Mouse (Mus musculus): Measurements from ENCODE around the gene Mt1. TPM values are rescaled to one million over a fixed set of nuclear protein-coding genes. Genes with fewer than 3 reads are reported as not detected.
"Not testable (repeated sequence)": the region's sequence is repeated elsewhere in the genome, so short reads cannot be mapped to it uniquely, and the experiment has no call there.

The Mt1 gene
- 10 to 100 TPM; 63.7 to 91.7 TPM for total RNA-seq (2021)
- long read RNA-seq, experiment 1, transcript Mt1-201 (3 exons, 549 nt): major isoform, 114 of 116 reads
- long read RNA-seq, experiment 1, partial matches to known transcripts: 1 of 116 reads
- long read RNA-seq, experiment 1, other reads (novel, unspliced or antisense): 0 of 116 reads
- long read RNA-seq, experiment 2, transcript Mt1-201 (3 exons, 549 nt): major isoform, 39 of 41 reads
- long read RNA-seq, experiment 2, partial matches to known transcripts: 0 of 41 reads
- long read RNA-seq, experiment 2, other reads (novel, unspliced or antisense): 0 of 41 reads

- DNase-seq: peak; percentile 95
Measured at GRCm38 (mm10) chr8:94178857-94179712, at the start of gene Mt1. Gene Mt1 (plus strand): TSS chr8:94179082.

- DNase-seq: no peak
Measured at GRCm38 (mm10) chr8:94129133-94129789, 49.6 kb upstream of the Mt1 start.

- DNase-seq: no peak
Measured at GRCm38 (mm10) chr8:94130126-94130525, 48.8 kb upstream of the Mt1 start.

GRCm38 (mm10) chr8:94132096-94132495 lies 46.8 kb upstream of the Mt1 start:
- no peak for DNase-seq

- not testable (repeated sequence) for DNase-seq
Measured at GRCm38 (mm10) chr8:94134601-94135000, 44.3 kb upstream of the Mt1 start.

GRCm38 (mm10) chr8:94135556-94135955 lies 43.3 kb upstream of the Mt1 start:
- DNase-seq: no peak

GRCm38 (mm10) chr8:94136192-94136591 lies 42.7 kb upstream of the Mt1 start:
- DNase-seq: no peak

- no peak for DNase-seq
Measured at GRCm38 (mm10) chr8:94136933-94137332, 41.9 kb upstream of the Mt1 start, which contains the start of gene Mt4. Gene Mt4 (plus strand): TSS chr8:94137197.

GRCm38 (mm10) chr8:94140266-94140795 lies 38.6 kb upstream of the Mt1 start:
- DNase-seq: peak; percentile 57

- no peak for DNase-seq
Measured at GRCm38 (mm10) chr8:94148236-94148635, 30.6 kb upstream of the Mt1 start.

GRCm38 (mm10) chr8:94150925-94151324 lies 28.0 kb upstream of the Mt1 start:
- DNase-seq: no peak

- peak; percentile 39 for DNase-seq
Measured at GRCm38 (mm10) chr8:94152513-94153300, 26.2 kb upstream of the Mt1 start, which contains the start of gene Mt3. Gene Mt3 (plus strand): TSS chr8:94152607.

- no peak for DNase-seq
Measured at GRCm38 (mm10) chr8:94153451-94153850, 25.4 kb upstream of the Mt1 start.

GRCm38 (mm10) chr8:94154537-94154936 lies 24.3 kb upstream of the Mt1 start:
- no peak for DNase-seq

- DNase-seq: no peak
Measured at GRCm38 (mm10) chr8:94156092-94156491, 22.8 kb upstream of the Mt1 start.

- DNase-seq: not testable (repeated sequence)
Measured at GRCm38 (mm10) chr8:94165772-94166171, 13.1 kb upstream of the Mt1 start.

GRCm38 (mm10) chr8:94167244-94167643 lies 11.6 kb upstream of the Mt1 start:
- peak; percentile 73 for DNase-seq

GRCm38 (mm10) chr8:94169547-94169946 lies 9.3 kb upstream of the Mt1 start:
- no peak for DNase-seq

GRCm38 (mm10) chr8:94171321-94171755 lies 7.5 kb upstream of the Mt1 start:
- DNase-seq: peak; percentile 83

GRCm38 (mm10) chr8:94172075-94172808 lies 6.6 kb upstream of the Mt1 start, which contains the start of gene Mt2:
Gene Mt2 (plus strand): TSS chr8:94172664.
- peak; percentile 83 for DNase-seq
